Mouse (Mus musculus): ENCODE measurements at regions not wholly inside any gene's neighbourhood (a gene's known extent, or its start where the extent isn't known, plus 50 kb on each side); places are given as distances from the start of the nearest gene placed in this dataset.

- no peak overlapping the region for H3K9ac ChIP-seq (ENCODE audit: insufficient read depth, low read depth, low read length, poor library complexity, severe bottlenecking)
- no peaks in the 10 kb centered on the region for H3K9me3 ChIP-seq (ENCODE audit: control insufficient read depth, insufficient read depth, low read depth, low read length)
- H3K36me3 ChIP-seq (ENCODE audit: control insufficient read depth, insufficient read depth, low read length, poor library complexity, severe bottlenecking): no peaks in the 10 kb centered on the region
- DNase-seq (ENCODE audit: low read depth, low spot score): no peak
- no peak overlapping the region for H3K27ac ChIP-seq (ENCODE audit: insufficient read depth, low read depth, low read length, poor library complexity, severe bottlenecking)
- H3K4me3 ChIP-seq (ENCODE audit: insufficient read depth in 1 of 2, low read depth in 1 of 2, low read length in 2 of 2, poor library complexity in 1 of 2, severe bottlenecking in 1 of 2): no peak overlapping the region
- H3K4me1 ChIP-seq (ENCODE audit: control insufficient read depth in 2 of 2, insufficient read depth in 2 of 2, low read length in 2 of 2, poor library complexity in 1 of 2): no peaks in the 10 kb centered on the region
- in situ Hi-C loops (cut with MboI; ENCODE audit: low sequenced_read_pairs in 2 of 2, unreplicated experiment in 2 of 2): no loop called here
- no peak for TF ChIP-seq ZNF384 (IDR thresholded peaks at IDR 0.05; ENCODE audit: low read depth, low read length)
- no peak for TF ChIP-seq MAFK (IDR thresholded peaks at IDR 0.05; ENCODE audit: insufficient read depth, low read depth, low read length)
- no peak for TF ChIP-seq ZC3H11A (IDR thresholded peaks at IDR 0.05; ENCODE audit: borderline replicate concordance, low read depth, low read length)
- no peak for TF ChIP-seq HCFC1 (IDR thresholded peaks at IDR 0.05; ENCODE audit: borderline replicate concordance, insufficient read depth, low read length)
- no peak for TF ChIP-seq CHD2 (IDR thresholded peaks at IDR 0.05; ENCODE audit: low read depth, low read length)
These were observed 5024.1 kb upstream of the Gm7489 start for GRCm38 (mm10) chr15:48860627-48861026.

DNA sequence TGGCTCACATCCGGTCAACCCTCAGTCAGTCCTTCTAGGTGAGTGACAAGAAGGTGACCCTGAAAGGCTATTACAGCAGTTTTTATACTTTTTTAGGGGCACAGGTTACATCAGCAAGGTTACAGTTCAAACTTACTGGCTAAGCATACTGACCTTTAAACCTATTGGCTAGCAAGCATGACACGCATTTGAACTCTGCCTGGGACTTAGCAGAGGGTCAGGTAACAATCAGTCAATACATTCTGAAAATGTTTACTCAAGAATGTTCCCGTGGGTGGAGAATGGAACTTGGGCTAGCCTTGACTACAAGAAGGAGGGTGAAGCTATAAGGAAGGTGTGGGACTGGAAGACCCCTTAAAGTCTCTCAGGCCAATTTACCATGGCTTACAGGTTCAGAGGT lies 4986.2 kb upstream of the Gm7489 start:
- Histone ChIP-seq H3K36me3 (ENCODE audit: control insufficient read depth, insufficient read depth, low read length, poor library complexity, severe bottlenecking) (no peaks in the 10 kb centered on the region), H3K9me3 (ENCODE audit: control insufficient read depth, insufficient read depth, low read depth, low read length) (no peaks in the 10 kb centered on the region), H3K4me1 (ENCODE audit: control insufficient read depth in 2 of 2, insufficient read depth in 2 of 2, low read length in 2 of 2, poor library complexity in 1 of 2) (no peaks in the 10 kb centered on the region), H3K27ac (ENCODE audit: insufficient read depth, low read depth, low read length, poor library complexity, severe bottlenecking) (no peak overlapping the region), H3K9ac (ENCODE audit: insufficient read depth, low read depth, low read length, poor library complexity, severe bottlenecking) (no peak overlapping the region), H3K4me3 (ENCODE audit: insufficient read depth in 1 of 2, low read depth in 1 of 2, low read length in 2 of 2, poor library complexity in 1 of 2, severe bottlenecking in 1 of 2) (no peak overlapping the region)
- DNase-seq (ENCODE audit: low read depth, low spot score): no peak
- in situ Hi-C loops (cut with MboI; ENCODE audit: low sequenced_read_pairs in 2 of 2, unreplicated experiment in 2 of 2): no loop called here
- TF ChIP-seq CHD2 (IDR thresholded peaks at IDR 0.05; ENCODE audit: low read depth, low read length) (no peak), MAFK (IDR thresholded peaks at IDR 0.05; ENCODE audit: insufficient read depth, low read depth, low read length) (no peak), ZNF384 (IDR thresholded peaks at IDR 0.05; ENCODE audit: low read depth, low read length) (no peak), HCFC1 (IDR thresholded peaks at IDR 0.05; ENCODE audit: borderline replicate concordance, insufficient read depth, low read length) (no peak), ZC3H11A (IDR thresholded peaks at IDR 0.05; ENCODE audit: borderline replicate concordance, low read depth, low read length) (no peak)

DNA sequence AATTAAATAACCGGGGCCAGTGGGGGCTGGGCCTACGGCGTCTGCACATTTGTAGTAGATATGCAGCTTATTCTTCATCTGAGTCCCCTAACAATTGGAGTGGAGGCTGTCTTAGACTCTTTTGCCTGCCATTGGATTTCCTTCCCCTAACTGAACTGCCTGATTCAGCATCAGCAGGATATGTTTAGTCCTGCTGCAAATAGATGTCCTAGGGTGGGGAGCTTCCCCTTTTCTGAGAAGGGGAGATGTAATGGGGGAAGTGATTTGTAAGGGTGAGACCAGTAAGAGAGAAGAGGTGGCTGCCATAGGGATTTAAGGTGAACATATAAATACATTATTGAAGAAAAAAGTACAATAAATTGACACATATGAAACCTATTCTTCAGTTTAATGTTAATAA lies 4980.0 kb upstream of the Gm7489 start:
- Histone ChIP-seq H3K9me3 (ENCODE audit: control insufficient read depth, insufficient read depth, low read depth, low read length) (no peaks in the 10 kb centered on the region), H3K36me3 (ENCODE audit: control insufficient read depth, insufficient read depth, low read length, poor library complexity, severe bottlenecking) (no peaks in the 10 kb centered on the region), H3K27ac (ENCODE audit: insufficient read depth, low read depth, low read length, poor library complexity, severe bottlenecking) (no peak overlapping the region), H3K9ac (ENCODE audit: insufficient read depth, low read depth, low read length, poor library complexity, severe bottlenecking) (no peak overlapping the region), H3K4me3 (ENCODE audit: insufficient read depth in 1 of 2, low read depth in 1 of 2, low read length in 2 of 2, poor library complexity in 1 of 2, severe bottlenecking in 1 of 2) (no peak overlapping the region), H3K4me1 (ENCODE audit: control insufficient read depth in 2 of 2, insufficient read depth in 2 of 2, low read length in 2 of 2, poor library complexity in 1 of 2) (no peaks in the 10 kb centered on the region)
- no peak for TF ChIP-seq CHD2 (IDR thresholded peaks at IDR 0.05; ENCODE audit: low read depth, low read length)
- TF ChIP-seq ZC3H11A (IDR thresholded peaks at IDR 0.05; ENCODE audit: borderline replicate concordance, low read depth, low read length): no peak
- TF ChIP-seq HCFC1 (IDR thresholded peaks at IDR 0.05; ENCODE audit: borderline replicate concordance, insufficient read depth, low read length): no peak
- TF ChIP-seq ZNF384 (IDR thresholded peaks at IDR 0.05; ENCODE audit: low read depth, low read length): no peak
- no peak for TF ChIP-seq MAFK (IDR thresholded peaks at IDR 0.05; ENCODE audit: insufficient read depth, low read depth, low read length)
- DNase-seq (ENCODE audit: low read depth, low spot score): no peak
- in situ Hi-C loops (cut with MboI; ENCODE audit: low sequenced_read_pairs in 2 of 2, unreplicated experiment in 2 of 2): no loop called here

GRCm38 (mm10) chr15:48925940-48926339 lies 4958.8 kb upstream of the Gm7489 start:
- peak; percentile 4 for DNase-seq (ENCODE audit: low read depth, low spot score)
- Histone ChIP-seq H3K9ac (ENCODE audit: insufficient read depth, low read depth, low read length, poor library complexity, severe bottlenecking) (no peak overlapping the region), H3K36me3 (ENCODE audit: control insufficient read depth, insufficient read depth, low read length, poor library complexity, severe bottlenecking) (no peaks in the 10 kb centered on the region), H3K9me3 (ENCODE audit: control insufficient read depth, insufficient read depth, low read depth, low read length) (no peaks in the 10 kb centered on the region), H3K27ac (ENCODE audit: insufficient read depth, low read depth, low read length, poor library complexity, severe bottlenecking) (no peak overlapping the region), H3K4me3 (ENCODE audit: insufficient read depth in 1 of 2, low read depth in 1 of 2, low read length in 2 of 2, poor library complexity in 1 of 2, severe bottlenecking in 1 of 2) (no peak overlapping the region), H3K4me1 (ENCODE audit: control insufficient read depth in 2 of 2, insufficient read depth in 2 of 2, low read length in 2 of 2, poor library complexity in 1 of 2) (no peaks in the 10 kb centered on the region)
- in situ Hi-C loops (cut with MboI; ENCODE audit: low sequenced_read_pairs in 2 of 2, unreplicated experiment in 2 of 2): no loop called here
- TF ChIP-seq HCFC1 (IDR thresholded peaks at IDR 0.05; ENCODE audit: borderline replicate concordance, insufficient read depth, low read length): no peak
- peak; percentile 48; the same call in 1 of the 2 replicates for TF ChIP-seq ZC3H11A (IDR thresholded peaks at IDR 0.05; ENCODE audit: borderline replicate concordance, low read depth, low read length)

- no peak overlapping the region for H3K27ac ChIP-seq (ENCODE audit: insufficient read depth, low read depth, low read length, poor library complexity, severe bottlenecking)
- in situ Hi-C loops (cut with MboI; ENCODE audit: low sequenced_read_pairs in 2 of 2, unreplicated experiment in 2 of 2): no loop called here
- no peaks in the 10 kb centered on the region for H3K9me3 ChIP-seq (ENCODE audit: control insufficient read depth, insufficient read depth, low read depth, low read length)
- TF ChIP-seq ZNF384 (IDR thresholded peaks at IDR 0.05; ENCODE audit: low read depth, low read length) (no peak), HCFC1 (IDR thresholded peaks at IDR 0.05; ENCODE audit: borderline replicate concordance, insufficient read depth, low read length) (no peak), MAFK (IDR thresholded peaks at IDR 0.05; ENCODE audit: insufficient read depth, low read depth, low read length) (no peak), ZC3H11A (IDR thresholded peaks at IDR 0.05; ENCODE audit: borderline replicate concordance, low read depth, low read length) (no peak), CHD2 (IDR thresholded peaks at IDR 0.05; ENCODE audit: low read depth, low read length) (no peak)
- no peaks in the 10 kb centered on the region for H3K4me1 ChIP-seq (ENCODE audit: control insufficient read depth in 2 of 2, insufficient read depth in 2 of 2, low read length in 2 of 2, poor library complexity in 1 of 2)
- no peak for DNase-seq (ENCODE audit: low read depth, low spot score)
- H3K36me3 ChIP-seq (ENCODE audit: control insufficient read depth, insufficient read depth, low read length, poor library complexity, severe bottlenecking): no peaks in the 10 kb centered on the region
- no peak overlapping the region for H3K9ac ChIP-seq (ENCODE audit: insufficient read depth, low read depth, low read length, poor library complexity, severe bottlenecking)
- no peak overlapping the region for H3K4me3 ChIP-seq (ENCODE audit: insufficient read depth in 1 of 2, low read depth in 1 of 2, low read length in 2 of 2, poor library complexity in 1 of 2, severe bottlenecking in 1 of 2)
These were observed 4938.6 kb upstream of the Gm7489 start for GRCm38 (mm10) chr15:48946150-48946549.

Data from ES-E14 (cell line).